Mouse (Mus musculus) liver, embryonic 13.5 days (tissue): ENCODE results near the gene Gabbr2. TPM values are rescaled to one million over a fixed set of nuclear protein-coding genes. Genes with fewer than 3 reads are reported as not detected.

Source experiments
- ATAC-seq: fragments of 200-750 bp; cut with Nextera tagmentation; 2 replicates; pipeline ENCODE4 v1.8.0; 2017; ENCODE audit warnings: low read depth, mild to moderate bottlenecking, moderate number of reproducible peaks, moderate library complexity
- DNase-seq: peaks from one replicate; pipeline ENCODE4 v3.0.0; 2022
- H3K27ac ChIP-seq: fragments of 300-500 bp; sonication (generic); 2 replicates; pipeline ENCODE4 v1.5.1; 2015; ENCODE audit warnings: moderate library complexity, mild to moderate bottlenecking, inconsistent platforms
- H3K27me3 ChIP-seq: fragments of 300-500 bp; sonication (generic); 2 replicates; pipeline ENCODE4 v1.6.1; 2015; ENCODE audit warnings: mild to moderate bottlenecking, inconsistent platforms
- H3K36me3 ChIP-seq: fragments of 300-500 bp; sonication (generic); 2 replicates; pipeline ENCODE4 v1.6.1; 2015; ENCODE audit warnings: mild to moderate bottlenecking, inconsistent platforms
- H3K4me1 ChIP-seq: fragments of 300-500 bp; sonication (generic); replicated peaks from 2 replicates; pipeline ENCODE4 v1.6.1; 2015; ENCODE audit warnings: inconsistent platforms
- H3K4me2 ChIP-seq: fragments of 300-500 bp; sonication (generic); 2 replicates; pipeline ENCODE4 v1.6.1; 2015; ENCODE audit warnings: inconsistent platforms, mild to moderate bottlenecking, moderate library complexity
- H3K4me3 ChIP-seq: fragments of 300-500 bp; sonication (generic); replicated peaks from 2 replicates; pipeline ENCODE4 v1.5.1; 2015; ENCODE audit warnings: mild to moderate bottlenecking, inconsistent platforms
- H3K9ac ChIP-seq: fragments of 300-500 bp; sonication (generic); 2 replicates; pipeline ENCODE4 v1.6.1; 2015; ENCODE audit warnings: mild to moderate bottlenecking, inconsistent platforms
- H3K9me3 ChIP-seq: fragments of 300-500 bp; sonication (generic); replicated peaks from 2 replicates; pipeline ENCODE4 v1.6.1; 2016; ENCODE audit warnings: inconsistent platforms
- WGBS: fragments of 180-500 bp; shearing (Covaris S2); methylation state at CpG from one replicate; pipeline ENCODE4 v1.1.7; 2015; ENCODE audit not compliant: insufficient replicate concordance; 5-methylcytosine and 5-hydroxymethylcytosine counted together
- polyA plus RNA-seq: library from polyadenylated mRNA; unstranded; fragments of >200 nt; fragmentation: Nextera tagmentation; extraction: Ambion mirVana; gene quantifications from 2 replicates; pipeline ENCODE4 v1.2.1, GENCODE M21; 2015

Gene Gabbr2
- polyA plus RNA-seq, 1 experiment from 2014 or later = 0.09 TPM

GRCm38 (mm10) chr4:46883546-46883945 lies 108.1 kb downstream of the Gabbr2 start:
- 69% methylated on average over 9 of the region's 9 CpGs for WGBS
- Histone ChIP-seq H3K9me3 (no peaks in the 10 kb centered on the region), H3K9ac (no peak overlapping the region), H3K4me1 (0 out of 2 replicates have a peak, but pooled peaks cover 2% of the 10 kb centered on the region), H3K4me3 (no peak overlapping the region), H3K36me3 (no peaks in the 10 kb centered on the region), H3K27ac (no peak overlapping the region), H3K4me2 (no peak overlapping the region), H3K27me3 (peaks cover 31% of the 10 kb centered on the region)
- DNase-seq = no peak
- ATAC-seq = no peak

- no peaks in the 10 kb centered on the region for H3K4me1 ChIP-seq
- no peak for ATAC-seq
- H3K9ac ChIP-seq = no peak overlapping the region
- H3K27ac ChIP-seq = no peak overlapping the region
- no peaks in the 10 kb centered on the region for H3K9me3 ChIP-seq
- WGBS = 50% methylated on average over 10 of the region's 10 CpGs
- H3K27me3 ChIP-seq = peaks cover 36% of the 10 kb centered on the region
- H3K4me2 ChIP-seq = no peak overlapping the region
- no peaks in the 10 kb centered on the region for H3K36me3 ChIP-seq
- DNase-seq = no peak
- H3K4me3 ChIP-seq = no peak overlapping the region
Measured at GRCm38 (mm10) chr4:46883047-46883446, 108.6 kb downstream of the Gabbr2 start.

- 34% methylated on average over 4 of the region's 4 CpGs for WGBS
- Histone ChIP-seq H3K4me2 (no peak overlapping the region), H3K9me3 (no peaks in the 10 kb centered on the region), H3K4me1 (no peaks in the 10 kb centered on the region), H3K4me3 (no peak overlapping the region), H3K27me3 (peaks cover 43% of the 10 kb centered on the region), H3K36me3 (no peaks in the 10 kb centered on the region), H3K27ac (no peak overlapping the region), H3K9ac (no peak overlapping the region)
- ATAC-seq (no peak), DNase-seq (no peak)
Measured at GRCm38 (mm10) chr4:46881271-46881670, 110.4 kb downstream of the Gabbr2 start.

DNA sequence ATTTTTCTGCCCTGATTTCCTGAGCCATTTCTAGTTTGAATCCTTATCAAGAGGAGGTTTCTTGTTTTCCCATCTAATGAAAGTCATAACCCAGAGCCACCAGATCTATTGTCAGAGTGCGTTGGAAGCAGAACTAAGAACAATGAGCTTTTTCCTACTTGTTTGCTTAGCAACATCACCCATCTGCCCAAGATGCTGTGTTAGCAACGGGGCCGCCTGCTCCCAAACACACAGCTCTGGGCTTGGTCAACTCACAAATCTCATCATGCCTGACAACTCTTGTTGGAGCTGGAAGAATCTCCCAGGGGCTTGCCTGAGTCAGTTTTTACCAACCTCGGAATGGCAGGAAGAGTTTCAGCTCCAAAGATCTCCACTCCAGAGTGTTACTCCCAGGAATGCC lies 111.7 kb downstream of the Gabbr2 start:
- H3K4me2 ChIP-seq = no peak overlapping the region
- WGBS = 30% methylated on average over 4 of the region's 4 CpGs
- no peaks in the 10 kb centered on the region for H3K36me3 ChIP-seq
- H3K9ac ChIP-seq = no peak overlapping the region
- H3K27ac ChIP-seq = no peak overlapping the region
- peaks cover 43% of the 10 kb centered on the region for H3K27me3 ChIP-seq
- H3K9me3 ChIP-seq = no peaks in the 10 kb centered on the region
- no peak overlapping the region for H3K4me3 ChIP-seq
- DNase-seq (no peak), ATAC-seq (no peak)
- H3K4me1 ChIP-seq = no peaks in the 10 kb centered on the region

- H3K36me3 ChIP-seq = no peaks in the 10 kb centered on the region
- H3K4me3 ChIP-seq = no peak overlapping the region
- peaks cover 8% of the 10 kb centered on the region; the same call in 1 of the 2 replicates for H3K4me1 ChIP-seq
- H3K9ac ChIP-seq = no peak overlapping the region
- H3K27me3 ChIP-seq = peaks cover 62% of the 10 kb centered on the region
- no peak for DNase-seq
- no peak overlapping the region for H3K27ac ChIP-seq
- H3K9me3 ChIP-seq = no peaks in the 10 kb centered on the region
- no peak overlapping the region for H3K4me2 ChIP-seq
- no peak for ATAC-seq
- WGBS = 80% methylated on average over 4 of the region's 4 CpGs
Measured at GRCm38 (mm10) chr4:46872750-46873149, 118.9 kb downstream of the Gabbr2 start.

- Histone ChIP-seq H3K4me3 (no peak overlapping the region), H3K4me1 (peaks cover 8% of the 10 kb centered on the region; the same call in 1 of the 2 replicates), H3K4me2 (no peak overlapping the region), H3K27ac (no peak overlapping the region), H3K9ac (no peak overlapping the region), H3K9me3 (no peaks in the 10 kb centered on the region), H3K36me3 (no peaks in the 10 kb centered on the region), H3K27me3 (peaks cover 76% of the 10 kb centered on the region)
- no peak for DNase-seq
- ATAC-seq = no peak
- 29% methylated on average over 6 of the region's 6 CpGs for WGBS
Measured at GRCm38 (mm10) chr4:46870157-46870556, 121.5 kb downstream of the Gabbr2 start.

- ATAC-seq = no peak
- WGBS = 48% methylated on average over 2 of the region's 2 CpGs
- Histone ChIP-seq H3K4me1 (peaks cover 8% of the 10 kb centered on the region; the same call in 1 of the 2 replicates), H3K36me3 (no peaks in the 10 kb centered on the region), H3K9ac (no peak overlapping the region), H3K4me3 (no peak overlapping the region), H3K27ac (no peak overlapping the region), H3K9me3 (no peaks in the 10 kb centered on the region), H3K27me3 (peaks cover 77% of the 10 kb centered on the region), H3K4me2 (no peak overlapping the region)
- DNase-seq = no peak
Measured at GRCm38 (mm10) chr4:46869380-46869779, 122.3 kb downstream of the Gabbr2 start.

- DNase-seq (no peak), ATAC-seq (no peak)
- H3K27ac ChIP-seq = no peak overlapping the region
- 67% methylated on average over 3 of the region's 3 CpGs for whole genome bisulfite sequencing
- no peak overlapping the region for H3K4me3 ChIP-seq
- no peaks in the 10 kb centered on the region for H3K36me3 ChIP-seq
- H3K9me3 ChIP-seq = no peaks in the 10 kb centered on the region
- no peak overlapping the region for H3K4me2 ChIP-seq
- peaks cover 8% of the 10 kb centered on the region; the same call in 1 of the 2 replicates for H3K4me1 ChIP-seq
- H3K27me3 ChIP-seq = peaks cover 79% of the 10 kb centered on the region
- no peak overlapping the region for H3K9ac ChIP-seq
Measured at GRCm38 (mm10) chr4:46868921-46869320, 122.8 kb downstream of the Gabbr2 start.

GRCm38 (mm10) chr4:46868181-46868580 lies 123.5 kb downstream of the Gabbr2 start:
- no peak overlapping the region for H3K4me3 ChIP-seq
- H3K27ac ChIP-seq = no peak overlapping the region
- H3K27me3 ChIP-seq = peaks cover 78% of the 10 kb centered on the region
- peaks cover 8% of the 10 kb centered on the region; the same call in 1 of the 2 replicates for H3K4me1 ChIP-seq
- DNase-seq (no peak), ATAC-seq (no peak)
- H3K9ac ChIP-seq = no peak overlapping the region
- H3K4me2 ChIP-seq = no peak overlapping the region
- no peaks in the 10 kb centered on the region for H3K9me3 ChIP-seq
- 22% methylated on average over 5 of the region's 5 CpGs for WGBS
- H3K36me3 ChIP-seq = no peaks in the 10 kb centered on the region

DNA sequence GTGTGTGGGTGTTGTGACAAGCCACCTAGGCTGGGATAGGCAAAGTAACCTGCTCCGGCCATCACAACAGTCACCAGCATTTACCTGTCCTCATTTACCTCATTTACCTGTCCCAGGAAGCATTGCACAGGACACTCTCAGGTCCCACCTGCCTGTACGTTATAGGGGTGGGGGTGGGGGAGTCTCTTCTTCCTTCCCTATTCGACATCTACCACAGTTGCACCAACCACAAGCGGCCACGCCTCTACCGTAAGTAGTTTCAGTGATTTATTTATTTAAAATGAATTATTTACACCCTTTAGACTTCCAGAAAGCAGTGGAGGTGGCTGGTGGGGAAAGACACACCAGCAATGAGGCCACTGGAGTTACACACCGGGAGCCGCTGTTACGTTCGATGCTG lies 123.9 kb downstream of the Gabbr2 start:
- no peaks in the 10 kb centered on the region for H3K36me3 ChIP-seq
- peaks cover 74% of the 10 kb centered on the region for H3K27me3 ChIP-seq
- no peak overlapping the region for H3K4me3 ChIP-seq
- H3K4me2 ChIP-seq = no peak overlapping the region
- no peak overlapping the region for H3K9ac ChIP-seq
- ATAC-seq (no peak), DNase-seq (no peak)
- no peak overlapping the region for H3K27ac ChIP-seq
- no peaks in the 10 kb centered on the region for H3K9me3 ChIP-seq
- peaks cover 11% of the 10 kb centered on the region for H3K4me1 ChIP-seq
- 23% methylated on average over 10 of the region's 10 CpGs for WGBS

GRCm38 (mm10) chr4:46866070-46866469 lies 125.6 kb downstream of the Gabbr2 start:
- DNase-seq = no peak
- H3K9ac ChIP-seq = no peak overlapping the region
- H3K36me3 ChIP-seq = no peaks in the 10 kb centered on the region
- ATAC-seq = no peak
- peaks cover 21% of the 10 kb centered on the region for H3K4me1 ChIP-seq
- H3K4me2 ChIP-seq = no peak overlapping the region
- no peaks in the 10 kb centered on the region for H3K9me3 ChIP-seq
- WGBS = 72% methylated on average over 2 of the region's 2 CpGs
- H3K4me3 ChIP-seq = no peak overlapping the region
- H3K27me3 ChIP-seq = peaks cover 59% of the 10 kb centered on the region
- no peak overlapping the region for H3K27ac ChIP-seq

- Histone ChIP-seq H3K4me3 (no peak overlapping the region), H3K27me3 (peaks cover 37% of the 10 kb centered on the region), H3K36me3 (peaks cover 4% of the 10 kb centered on the region), H3K4me2 (no peak overlapping the region), H3K9ac (no peak overlapping the region), H3K4me1 (peaks cover 31% of the 10 kb centered on the region), H3K27ac (no peak overlapping the region), H3K9me3 (no peaks in the 10 kb centered on the region)
- DNase-seq (no peak), ATAC-seq (no peak)
- WGBS = 74% methylated on average over 12 of the region's 12 CpGs
Measured at GRCm38 (mm10) chr4:46863721-46864120, 128.0 kb downstream of the Gabbr2 start.
